Mouse (Mus musculus) bone marrow macrophage, adult 2 months (primary cell): ENCODE results near the gene Zc3h4.

ENCODE experiments used
- CTCF ChIP-seq: IDR thresholded peaks from 2 replicates; pipeline ENCODE4 v1.5.1; 2012; ENCODE audit warnings: low read depth, mild to moderate bottlenecking, low read length, moderate library complexity
- POLR2A ChIP-seq: IDR thresholded peaks from 2 replicates; pipeline ENCODE4 v1.6.1; 2012; ENCODE audit warnings: mild to moderate bottlenecking, low read depth, low read length, borderline replicate concordance

DNA sequence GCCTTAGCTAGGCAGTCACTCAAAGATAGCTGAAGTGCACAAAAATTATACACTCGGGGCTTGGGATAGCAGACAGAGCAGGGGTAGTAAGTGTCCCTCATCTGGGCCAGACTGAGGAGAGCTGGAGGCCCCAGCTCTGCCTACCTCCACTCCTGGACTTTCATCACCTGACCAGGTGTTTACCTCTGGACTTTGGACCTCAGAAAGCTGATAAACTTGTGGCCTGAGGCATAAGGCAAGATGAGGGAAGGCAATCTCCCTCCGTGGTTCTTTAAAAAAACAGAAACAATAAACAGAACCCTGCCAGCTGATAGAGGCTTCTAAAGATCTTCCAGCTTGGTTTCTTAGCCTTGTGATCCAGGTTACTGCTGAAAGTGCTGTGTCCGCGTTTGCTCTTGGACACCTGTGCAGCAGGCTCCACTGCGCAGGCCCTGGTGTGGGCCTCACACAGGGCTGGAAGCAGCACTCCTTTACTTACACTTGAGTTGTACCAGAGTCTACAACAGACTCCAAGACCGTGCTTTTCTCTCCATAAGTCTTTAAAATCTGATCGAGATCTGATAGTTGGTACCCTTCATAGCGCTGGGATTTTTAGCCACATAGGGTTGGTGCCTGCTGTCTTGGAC lies 19.9 kb downstream of the Zc3h4 start:
- TF ChIP-seq POLR2A (no peak), CTCF (no peak)
